ENCODE assay signal across 9 mouse cellular contexts in genomic region chr7:134670312-134671002, GRCm38 (mm10). TPM values are rescaled to one million over a fixed set of nuclear protein-coding genes. Genes with fewer than 3 reads are reported as not detected.
A peak's percentile ranks its signal among the peaks of the same experiment; 100 is the strongest.
DNase-seq lines count a peak whose midpoint lies in the region; ATAC-seq and TF ChIP-seq lines count a peak whose summit lies in the region.
"Had no signal": no experiment of that assay in that cellular context is flagged by ENCODE, and none has a peak within 500 bp of the region (broad histone marks: within the 10 kb centered on the region; RNA-seq: fewer than 3 reads in every experiment).

Gene Dock1, plus strand, starts transcription at chr7:134670654.

- DNase-seq in spleen, adult 18-20 months, result peak; percentile 10 to 15
- DNase-seq in spleen, adult 12 weeks (ENCODE audit: low spot score), result no peak
- peak; percentile 73 for DNase-seq in forebrain, embryonic 10.5 days (ENCODE audit: extremely low spot score, low spot score)
- DNase-seq in kidney, postnatal 10 days, result peak; percentile 91
- DNase-seq in liver, embryonic 14.5 days (ENCODE audit: low read depth in 3 of 3, low spot score in 3 of 3), result peak in 1 of 3 experiments; percentile 11
- DNase-seq in urinary bladder, adult 18-20 months (ENCODE audit: low spot score in 2 of 2), result peak; percentile 67 to 70

- peak within 1 kb of the TSS; percentile 85 for H3K4me2 ChIP-seq in heart, embryonic 14.5 days (ENCODE audit: low read length)
- peak within 1 kb of the TSS; percentile 51 for H3K4me2 ChIP-seq in liver, embryonic 14.5 days (ENCODE audit: low read depth)
- H3K4me2 ChIP-seq in neural tube, embryonic 13.5 days, result peak within 1 kb of the TSS; percentile 93

- peak within 1 kb of the TSS; percentile 95 for H3K9ac ChIP-seq in heart, embryonic 14.5 days (ENCODE audit: low read length)
- H3K9ac ChIP-seq in liver, embryonic 14.5 days (replicated peaks), result peak within 1 kb of the TSS; percentile 34
- H3K9ac ChIP-seq in neural tube, embryonic 13.5 days, result peak within 1 kb of the TSS; percentile 72

- H3K4me1 ChIP-seq in forebrain, embryonic 10.5 days, result peaks cover 43% of the 10 kb centered on the region
- H3K4me1 ChIP-seq in heart, embryonic 14.5 days (ENCODE audit: control insufficient read depth in 2 of 2, insufficient read depth in 2 of 2, low read length in 2 of 2), result peaks cover 13 to 21% of the 10 kb centered on the region in 2 experiments
- H3K4me1 ChIP-seq in liver, embryonic 14.5 days (replicated peaks; ENCODE audit: control insufficient read depth in 2 of 2, insufficient read depth in 2 of 2, low read length in 1 of 2), result peaks cover 0 to 7% of the 10 kb centered on the region in 2 experiments; a peak in 2 of 4 replicates
- H3K4me1 ChIP-seq in neural tube, embryonic 13.5 days (replicated peaks), result peaks cover 32% of the 10 kb centered on the region

- TF ChIP-seq CTCF in liver, embryonic 14.5 days (IDR thresholded peaks at IDR 0.05; ENCODE audit: low read depth), result no peak

- TF ChIP-seq EP300 in liver, embryonic 14.5 days (IDR thresholded peaks at IDR 0.05; ENCODE audit: low read depth), result no peak

- no peaks in the 10 kb centered on the region for H3K9me3 ChIP-seq in forebrain, embryonic 10.5 days
- no peaks in the 10 kb centered on the region for H3K9me3 ChIP-seq in heart, embryonic 14.5 days (ENCODE audit: control insufficient read depth, low read length)
- no peaks in the 10 kb centered on the region for H3K9me3 ChIP-seq in liver, embryonic 14.5 days (ENCODE audit: control insufficient read depth, low read length)
- H3K9me3 ChIP-seq in neural tube, embryonic 13.5 days, result no peaks in the 10 kb centered on the region

- peaks cover 17% of the 10 kb centered on the region for H3K27me3 ChIP-seq in forebrain, embryonic 10.5 days (ENCODE audit: poor library complexity, severe bottlenecking)
- H3K27me3 ChIP-seq in heart, embryonic 14.5 days (ENCODE audit: control insufficient read depth, insufficient read depth, low read length), result no peaks in the 10 kb centered on the region
- peaks cover 9% of the 10 kb centered on the region for H3K27me3 ChIP-seq in liver, embryonic 14.5 days (ENCODE audit: control insufficient read depth, insufficient read depth, low read length)
- peaks cover 33% of the 10 kb centered on the region for H3K27me3 ChIP-seq in neural tube, embryonic 13.5 days

- H3K27ac ChIP-seq in forebrain, embryonic 10.5 days, result peak within 1 kb of the TSS; percentile 95
- H3K27ac ChIP-seq in heart, embryonic 14.5 days (replicated peaks in 1 of 2; ENCODE audit: control insufficient read depth in 1 of 2, insufficient read depth in 1 of 2, low read depth in 2 of 2, low read length in 2 of 2), result peak within 1 kb of the TSS; percentile 49 to 83
- H3K27ac ChIP-seq in liver, embryonic 14.5 days, result no peak within 1 kb of the TSS
- peak within 1 kb of the TSS; percentile 76 for H3K27ac ChIP-seq in neural tube, embryonic 13.5 days (replicated peaks)

- H3K36me3 ChIP-seq in forebrain, embryonic 10.5 days (replicated peaks), result no peaks in the 10 kb centered on the region
- no peaks in the 10 kb centered on the region for H3K36me3 ChIP-seq in heart, embryonic 14.5 days (ENCODE audit: control insufficient read depth, insufficient read depth, low read length)
- H3K36me3 ChIP-seq in liver, embryonic 14.5 days (replicated peaks; ENCODE audit: control insufficient read depth, insufficient read depth, low read depth), result no peaks in the 10 kb centered on the region
- H3K36me3 ChIP-seq in neural tube, embryonic 13.5 days, result no peaks in the 10 kb centered on the region
- H3K36me3 ChIP-seq: G1E had no signal

- 2% methylated on average over 77 of the region's 77 CpGs for WGBS in forebrain, embryonic 10.5 days
- 1% methylated on average over 65 of the region's 77 CpGs for WGBS in heart, embryonic 14.5 days
- 2% methylated on average over 76 of the region's 77 CpGs for WGBS in liver, embryonic 14.5 days (ENCODE audit: insufficient replicate concordance)
- 3% methylated on average over 63 of the region's 77 CpGs for WGBS in neural tube, embryonic 13.5 days

- peak; percentile 81 for ATAC-seq in heart, embryonic 14.5 days (ENCODE audit: insufficient number of reproducible peaks, insufficient read depth, low FRiP score, low read depth)
- peak; percentile 57 for ATAC-seq in liver, embryonic 14.5 days (ENCODE audit: insufficient read depth)
- ATAC-seq in neural tube, embryonic 13.5 days (ENCODE audit: low read depth), result peak; percentile 84

- H3K4me3 ChIP-seq in forebrain, embryonic 10.5 days, result peak within 1 kb of the TSS; percentile 74
- H3K4me3 ChIP-seq in heart, embryonic 14.5 days (ENCODE audit: control insufficient read depth in 1 of 2, insufficient read depth in 1 of 2, low read depth in 1 of 2, low read length in 2 of 2), result peak within 1 kb of the TSS; percentile 73 to 90
- H3K4me3 ChIP-seq in liver, embryonic 14.5 days (ENCODE audit: insufficient read depth in 1 of 2, low read depth in 2 of 2, low read length in 2 of 2), result peak within 1 kb of the TSS; percentile 59 to 63
- peak within 1 kb of the TSS; percentile 62 for H3K4me3 ChIP-seq in neural tube, embryonic 13.5 days

RNA-seq across cellular contexts. Expression of gene Dock1, which starts in this region (rescaled TPM):
- 25.6 and 26.0 TPM in 2 replicates for polyA plus RNA-seq in forebrain, embryonic 10.5 days (2016; fragmentation: Nextera tagmentation; extraction: Ambion mirVana)
- 23.2 and 24.4 TPM in 2 replicates for polyA plus RNA-seq in heart, embryonic 14.5 days (2014; fragmentation: Nextera tagmentation; extraction: Ambion mirVana)
- 1.4 and 1.9 TPM in 2 replicates for polyA plus RNA-seq in liver, embryonic 14.5 days (2012; rRNA removed)
- polyA plus RNA-seq in liver, embryonic 14.5 days (2014; fragmentation: Nextera tagmentation; extraction: Ambion mirVana), result 2.5 and 2.6 TPM in 2 replicates
- 7.4 and 10.4 TPM in 2 replicates for polyA plus RNA-seq in neural tube, embryonic 13.5 days (2015; fragmentation: Nextera tagmentation; extraction: Ambion mirVana)
- polyA plus RNA-seq: G1E had no signal

Comparison
In these comparisons a context has a peak if more than half of its experiments do, and no peak if none do; other contexts are left out.
1. H3K9ac ChIP-seq: peak in every context shown above with its lines; median percentile 95 in heart, embryonic 14.5 days; 72 in neural tube, embryonic 13.5 days; 34 in liver, embryonic 14.5 days.